Mouse (Mus musculus) neural tube, embryonic 12.5 days (tissue): ENCODE measurements around the gene Rep15. TPM values are rescaled to one million over a fixed set of nuclear protein-coding genes. Genes with fewer than 3 reads are reported as not detected.

Experiments
- ATAC-seq: fragments of 200-750 bp; cut with Nextera tagmentation; 2 replicates; pipeline ENCODE4 v1.8.0; 2017; ENCODE audit warnings: low read depth, mild to moderate bottlenecking, moderate TSS enrichment, moderate library complexity; ENCODE audit not compliant: low FRiP score
- H3K27ac ChIP-seq: fragments of 300-500 bp; sonication (generic); 2 replicates; pipeline ENCODE4 v1.5.1; 2016
- H3K27me3 ChIP-seq: fragments of 300-500 bp; sonication (generic); replicated peaks from 2 replicates; pipeline ENCODE4 v1.6.1; 2016; ENCODE audit warnings: mild to moderate bottlenecking
- H3K36me3 ChIP-seq: fragments of 300-500 bp; sonication (generic); 2 replicates; pipeline ENCODE4 v1.6.1; 2016; ENCODE audit warnings: mild to moderate bottlenecking
- H3K4me1 ChIP-seq: fragments of 300-500 bp; sonication (generic); 2 replicates; pipeline ENCODE4 v1.6.1; 2016
- H3K4me2 ChIP-seq: fragments of 300-500 bp; sonication (generic); replicated peaks from 2 replicates; pipeline ENCODE4 v1.6.1; 2016; ENCODE audit warnings: mild to moderate bottlenecking
- H3K4me3 ChIP-seq: fragments of 300-500 bp; sonication (generic); 2 replicates; pipeline ENCODE4 v1.5.1; 2016
- H3K9ac ChIP-seq: fragments of 300-500 bp; sonication (generic); 2 replicates; pipeline ENCODE4 v1.6.1; 2016; ENCODE audit warnings: mild to moderate bottlenecking
- H3K9me3 ChIP-seq: fragments of 300-500 bp; sonication (generic); 2 replicates; pipeline ENCODE4 v1.6.1; 2016; ENCODE audit warnings: mild to moderate bottlenecking
- WGBS: fragments of 180-500 bp; shearing (Covaris S2); methylation state at CpG from one replicate; pipeline ENCODE4 v1.1.7; 2016; 5-methylcytosine and 5-hydroxymethylcytosine counted together
- polyA plus RNA-seq: library from polyadenylated mRNA; unstranded; fragments of >200 nt; fragmentation: Nextera tagmentation; extraction: Ambion mirVana; gene quantifications from 2 replicates; pipeline ENCODE4 v1.2.1, GENCODE M21; 2016

The Rep15 gene
- polyA plus RNA-seq, 1 experiment from 2014 or later: 0.75 TPM

- WGBS: 3% methylated on average over 66 of the region's 66 CpGs
- H3K27me3 ChIP-seq: no peaks in the 10 kb centered on the region; the same call in 1 of the 2 replicates
- peaks cover 9% of the 10 kb centered on the region; the same call in 1 of the 2 replicates for H3K36me3 ChIP-seq
- H3K9me3 ChIP-seq: no peaks in the 10 kb centered on the region
- peak within 1 kb of the TSS; percentile 66 for H3K4me2 ChIP-seq
- peak; percentile 100 for ATAC-seq
- H3K4me3 ChIP-seq: peak within 1 kb of the TSS; percentile 89
- peak within 1 kb of the TSS; percentile 70; the same call in 1 of the 2 replicates for H3K27ac ChIP-seq
- H3K9ac ChIP-seq: peak within 1 kb of the TSS; percentile 92
- peaks cover 10% of the 10 kb centered on the region for H3K4me1 ChIP-seq
Observed at GRCm38 (mm10) chr6:147042291-147043290, 10.2 kb downstream of the Rep15 start, which contains the start of gene Mrps35. TSS of gene Mrps35 (plus strand) at chr6:147042764.

GRCm38 (mm10) chr6:147043633-147044032, 11.2 kb downstream of the Rep15 start:
- Histone ChIP-seq H3K9me3 (no peaks in the 10 kb centered on the region), H3K4me2 (peak overlapping the region; percentile 66), H3K27ac (no peak overlapping the region), H3K36me3 (peaks cover 19% of the 10 kb centered on the region; the same call in 1 of the 2 replicates), H3K4me1 (peaks cover 10% of the 10 kb centered on the region), H3K4me3 (peak overlapping the region; percentile 89), H3K9ac (peak overlapping the region; percentile 92; the same call in 1 of the 2 replicates), H3K27me3 (no peaks in the 10 kb centered on the region; the same call in 1 of the 2 replicates)
- no peak for ATAC-seq
- WGBS: 61% methylated on average over 7 of the region's 7 CpGs

- no peaks in the 10 kb centered on the region for H3K27me3 ChIP-seq
- no peak overlapping the region for H3K9ac ChIP-seq
- H3K4me1 ChIP-seq: no peaks in the 10 kb centered on the region
- H3K36me3 ChIP-seq: peaks cover 66% of the 10 kb centered on the region
- H3K4me2 ChIP-seq: no peak overlapping the region
- WGBS: 95% methylated on average over 13 of the region's 13 CpGs
- H3K27ac ChIP-seq: no peak overlapping the region
- H3K9me3 ChIP-seq: no peaks in the 10 kb centered on the region
- H3K4me3 ChIP-seq: no peak overlapping the region
- ATAC-seq: no peak
Observed at GRCm38 (mm10) chr6:147049239-147049805, 16.9 kb downstream of the Rep15 start.

GRCm38 (mm10) chr6:147051666-147052065, 19.3 kb downstream of the Rep15 start:
- Histone ChIP-seq H3K4me3 (no peak overlapping the region), H3K9me3 (no peaks in the 10 kb centered on the region), H3K4me2 (no peak overlapping the region), H3K27me3 (no peaks in the 10 kb centered on the region), H3K27ac (no peak overlapping the region), H3K9ac (no peak overlapping the region), H3K36me3 (peaks cover 74% of the 10 kb centered on the region), H3K4me1 (no peaks in the 10 kb centered on the region)
- no peak for ATAC-seq
- 95% methylated on average over 8 of the region's 8 CpGs for WGBS

- Histone ChIP-seq H3K4me3 (no peak overlapping the region), H3K9ac (no peak overlapping the region), H3K27me3 (no peaks in the 10 kb centered on the region), H3K27ac (no peak overlapping the region), H3K4me1 (no peaks in the 10 kb centered on the region), H3K9me3 (no peaks in the 10 kb centered on the region), H3K36me3 (peaks cover 70% of the 10 kb centered on the region), H3K4me2 (no peak overlapping the region)
- WGBS: 90% methylated on average over 9 of the region's 9 CpGs
- no peak for ATAC-seq
Observed at GRCm38 (mm10) chr6:147052440-147052839, 20.1 kb downstream of the Rep15 start.

GRCm38 (mm10) chr6:147053785-147054646, 21.6 kb downstream of the Rep15 start:
- H3K9ac ChIP-seq: no peak overlapping the region
- no peak overlapping the region for H3K27ac ChIP-seq
- H3K36me3 ChIP-seq: peaks cover 58% of the 10 kb centered on the region
- no peaks in the 10 kb centered on the region for H3K27me3 ChIP-seq
- WGBS: 90% methylated on average over 19 of the region's 19 CpGs
- no peaks in the 10 kb centered on the region for H3K9me3 ChIP-seq
- no peaks in the 10 kb centered on the region for H3K4me1 ChIP-seq
- H3K4me2 ChIP-seq: no peak overlapping the region
- H3K4me3 ChIP-seq: no peak overlapping the region
- no peak for ATAC-seq

- H3K4me2 ChIP-seq: no peak overlapping the region
- no peaks in the 10 kb centered on the region for H3K4me1 ChIP-seq
- H3K27ac ChIP-seq: no peak overlapping the region
- no peak overlapping the region for H3K4me3 ChIP-seq
- no peaks in the 10 kb centered on the region for H3K27me3 ChIP-seq
- 91% methylated on average over 10 of the region's 10 CpGs for WGBS
- no peaks in the 10 kb centered on the region for H3K9me3 ChIP-seq
- no peak overlapping the region for H3K9ac ChIP-seq
- H3K36me3 ChIP-seq: peaks cover 47% of the 10 kb centered on the region
- no peak for ATAC-seq
Observed at GRCm38 (mm10) chr6:147055374-147055977, 23.1 kb downstream of the Rep15 start.

- no peaks in the 10 kb centered on the region for H3K9me3 ChIP-seq
- H3K4me1 ChIP-seq: 0 out of 2 replicates have a peak, but pooled peaks cover 3% of the 10 kb centered on the region
- H3K27me3 ChIP-seq: no peaks in the 10 kb centered on the region
- peaks cover 37% of the 10 kb centered on the region for H3K36me3 ChIP-seq
- no peak overlapping the region for H3K4me3 ChIP-seq
- no peak for ATAC-seq
- H3K27ac ChIP-seq: no peak overlapping the region
- H3K9ac ChIP-seq: no peak overlapping the region
- 71% methylated on average over 7 of the region's 7 CpGs for WGBS
- no peak overlapping the region for H3K4me2 ChIP-seq
Observed at GRCm38 (mm10) chr6:147059326-147059725, 26.9 kb downstream of the Rep15 start.

- Histone ChIP-seq H3K4me3 (no peak overlapping the region), H3K4me1 (0 out of 2 replicates have a peak, but pooled peaks cover 3% of the 10 kb centered on the region), H3K36me3 (peaks cover 34% of the 10 kb centered on the region), H3K27ac (no peak overlapping the region), H3K4me2 (no peak overlapping the region), H3K27me3 (no peaks in the 10 kb centered on the region), H3K9ac (no peak overlapping the region), H3K9me3 (no peaks in the 10 kb centered on the region)
- ATAC-seq: peak; percentile 73
- WGBS: 84% methylated on average over 9 of the region's 9 CpGs
Observed at GRCm38 (mm10) chr6:147061630-147062029, 29.2 kb downstream of the Rep15 start.

- Histone ChIP-seq H3K4me1 (0 out of 2 replicates have a peak, but pooled peaks cover 3% of the 10 kb centered on the region), H3K27ac (no peak overlapping the region), H3K4me3 (no peak overlapping the region), H3K9ac (no peak overlapping the region), H3K9me3 (no peaks in the 10 kb centered on the region), H3K27me3 (no peaks in the 10 kb centered on the region), H3K4me2 (no peak overlapping the region), H3K36me3 (peaks cover 36% of the 10 kb centered on the region)
- WGBS: 68% methylated on average over 7 of the region's 7 CpGs
- ATAC-seq: no peak
Observed at GRCm38 (mm10) chr6:147062034-147062433, 29.6 kb downstream of the Rep15 start.

- no peak for ATAC-seq
- no peaks in the 10 kb centered on the region for H3K27me3 ChIP-seq
- H3K27ac ChIP-seq: no peak overlapping the region
- H3K4me3 ChIP-seq: no peak overlapping the region
- 91% methylated on average over 7 of the region's 7 CpGs for WGBS
- no peaks in the 10 kb centered on the region for H3K9me3 ChIP-seq
- H3K36me3 ChIP-seq: peaks cover 33% of the 10 kb centered on the region
- no peak overlapping the region for H3K4me2 ChIP-seq
- no peak overlapping the region for H3K9ac ChIP-seq
- 0 out of 2 replicates have a peak, but pooled peaks cover 3% of the 10 kb centered on the region for H3K4me1 ChIP-seq
Observed at GRCm38 (mm10) chr6:147062694-147063093, 30.3 kb downstream of the Rep15 start.
